Mouse (Mus musculus) CH12.LX (cell line): Measurements from ENCODE around the gene Syt6. TPM values are rescaled to one million over a fixed set of nuclear protein-coding genes. Genes with fewer than 3 reads are reported as not detected.

ENCODE experiments used
- DNase-seq: peaks from one replicate; pipeline ENCODE4 v3.0.0-alpha.2; 2013; ENCODE audit errors: extremely low read depth
- H3K27ac ChIP-seq: 2 replicates; pipeline ENCODE4 v1.5.1; 2012; ENCODE audit warnings: low read depth, mild to moderate bottlenecking, control low read depth, moderate library complexity; ENCODE audit not compliant: insufficient read depth
- H3K27me3 ChIP-seq: replicated peaks from 2 replicates; pipeline ENCODE3; 2012; ENCODE audit warnings: inconsistent platforms
- H3K36me3 ChIP-seq, 2 experiments: replicated peaks in 1 of 2; 2 replicates each; pipeline versions ENCODE3 to v1.6.1; 2012; ENCODE audit warnings: inconsistent platforms in 1 of 2, low read length in 1 of 2, mild to moderate bottlenecking in 1 of 2, mixed read lengths in 1 of 2, moderate library complexity in 1 of 2; ENCODE audit not compliant: control insufficient read depth in 1 of 2, insufficient read depth in 1 of 2
- H3K4me1 ChIP-seq, 2 experiments: 2 replicates each; pipeline ENCODE4 v1.6.1; 2012; ENCODE audit warnings: inconsistent platforms in 1 of 2, moderate library complexity in 1 of 2; ENCODE audit not compliant: insufficient read depth in 2 of 2, control insufficient read depth in 1 of 2
- H3K4me2 ChIP-seq: 2 replicates; pipeline ENCODE4 v1.6.1; 2012; ENCODE audit warnings: low read depth, mild to moderate bottlenecking, control low read depth; ENCODE audit not compliant: poor library complexity, insufficient read depth, severe bottlenecking
- H3K4me3 ChIP-seq, 3 experiments: fragments of 150-350 bp in 1 of 3; sonication (generic) in 1 of 3; replicated peaks in 1 of 3; 2 replicates each; pipeline versions ENCODE3 to v1.5.1; 2011 to 2012; ENCODE audit warnings: low read depth in 2 of 3, low read length in 2 of 3, mild to moderate bottlenecking in 2 of 3, moderate library complexity in 2 of 3, control low read depth in 1 of 3, improper control_type of control experiment in 1 of 3, inconsistent platforms in 1 of 3, mixed read lengths in 1 of 3; ENCODE audit not compliant: poor library complexity in 1 of 3
- H3K79me2 ChIP-seq: replicated peaks from 2 replicates; pipeline ENCODE4 v1.6.1; 2012; ENCODE audit warnings: mild to moderate bottlenecking, moderate library complexity; ENCODE audit not compliant: control insufficient read depth, poor library complexity, insufficient read depth, severe bottlenecking; ENCODE audit errors: extremely low read depth
- H3K9ac ChIP-seq: 2 replicates; pipeline ENCODE4 v1.6.1; 2012; ENCODE audit warnings: low read depth, mild to moderate bottlenecking, control low read depth, moderate library complexity; ENCODE audit not compliant: insufficient read depth
- H3K9me3 ChIP-seq: replicated peaks from 2 replicates; pipeline ENCODE3; 2012; ENCODE audit warnings: low read length, inconsistent platforms, mixed read lengths
- CHD2 ChIP-seq: IDR thresholded peaks from 2 replicates; pipeline ENCODE4 v1.6.1; 2011; ENCODE audit warnings: low read length, improper control_type of control experiment
- CTCF ChIP-seq, 2 experiments: IDR thresholded peaks in 1 of 2; conservative IDR thresholded peaks in 1 of 2; 2 replicates each; pipeline ENCODE4 v1.5.1; 2011 to 2012; ENCODE audit warnings: low read depth in 2 of 2, low read length in 2 of 2, improper control_type of control experiment in 1 of 2, inconsistent platforms in 1 of 2, mild to moderate bottlenecking in 1 of 2, moderate library complexity in 1 of 2
- E2F4 ChIP-seq: IDR thresholded peaks from 2 replicates; pipeline ENCODE4 v1.6.1; 2011; ENCODE audit warnings: low read depth, low read length, improper control_type of control experiment; ENCODE audit not compliant: insufficient replicate concordance
- ETS1 ChIP-seq: conservative IDR thresholded peaks from 2 replicates; pipeline ENCODE4 v1.6.1; 2012; ENCODE audit warnings: low read depth, mild to moderate bottlenecking, inconsistent platforms, low read length, improper control_type of control experiment, moderate library complexity
- IRF4 ChIP-seq: IDR thresholded peaks from 2 replicates; pipeline ENCODE4 v1.6.1; 2014; ENCODE audit warnings: low read depth, mild to moderate bottlenecking, inconsistent platforms, low read length, improper control_type of control experiment
- JUN ChIP-seq: IDR thresholded peaks from 2 replicates; pipeline ENCODE4 v1.6.1; 2011; ENCODE audit warnings: low read depth, mild to moderate bottlenecking, low read length, improper control_type of control experiment, moderate library complexity; ENCODE audit not compliant: insufficient read depth
- JUND ChIP-seq: conservative IDR thresholded peaks from 2 replicates; pipeline ENCODE4 v1.6.1; 2011; ENCODE audit warnings: low read depth, low read length, improper control_type of control experiment
- KAT2A ChIP-seq: IDR thresholded peaks from 2 replicates; pipeline ENCODE4 v1.6.1; 2012; ENCODE audit warnings: low read length, improper control_type of control experiment, inconsistent platforms; ENCODE audit not compliant: insufficient replicate concordance
- MAFK ChIP-seq: IDR thresholded peaks from 2 replicates; pipeline ENCODE4 v1.6.1; 2011; ENCODE audit warnings: low read length, improper control_type of control experiment; ENCODE audit not compliant: insufficient replicate concordance
- POLR2A ChIP-seq: IDR thresholded peaks from 2 replicates; pipeline ENCODE4 v1.6.1; 2011; ENCODE audit warnings: low read depth, mild to moderate bottlenecking, improper control_type of control experiment, low read length
- POLR2AphosphoS2 ChIP-seq: IDR thresholded peaks from 2 replicates; pipeline ENCODE4 v1.6.1; 2011; ENCODE audit warnings: low read depth, low read length, improper control_type of control experiment
- RAD21 ChIP-seq: IDR thresholded peaks from 2 replicates; pipeline ENCODE4 v1.6.1; 2011; ENCODE audit warnings: low read depth, mild to moderate bottlenecking, low read length, improper control_type of control experiment, moderate library complexity
- RCOR1 ChIP-seq: conservative IDR thresholded peaks from 2 replicates; pipeline ENCODE4 v1.6.1; 2012; ENCODE audit warnings: low read depth, mild to moderate bottlenecking, inconsistent platforms, low read length, improper control_type of control experiment
- SMC3 ChIP-seq: IDR thresholded peaks from 2 replicates; pipeline ENCODE4 v1.6.1; 2011; ENCODE audit warnings: low read depth, low read length, improper control_type of control experiment
- USF2 ChIP-seq: conservative IDR thresholded peaks from 2 replicates; pipeline ENCODE4 v1.6.1; 2011; ENCODE audit warnings: low read depth, low read length, improper control_type of control experiment
- ZC3H11A ChIP-seq: IDR thresholded peaks from 2 replicates; pipeline ENCODE4 v1.6.1; 2012; ENCODE audit warnings: low read depth, mild to moderate bottlenecking, inconsistent platforms, low read length, improper control_type of control experiment
- ZMIZ1 ChIP-seq: IDR thresholded peaks from 2 replicates; pipeline ENCODE4 v1.6.1; 2012; ENCODE audit warnings: low read depth, mild to moderate bottlenecking, inconsistent platforms, low read length, improper control_type of control experiment
- ZNF384 ChIP-seq: IDR thresholded peaks from 2 replicates; pipeline ENCODE4 v1.6.1; 2012; ENCODE audit warnings: low read depth, low read length, improper control_type of control experiment, inconsistent platforms
- dilution Hi-C: fragments of 300-500 bp; cut with MboI; formaldehyde crosslinking; loops from 2 replicates; pipeline ENCODE4 v1.14.3; 2020; ENCODE audit warnings: low sequenced_read_pairs; ENCODE audit not compliant: extremely low pct_unique_long_range_greater_than_20kb, extremely low pct_ligation_motif_present
- in situ Hi-C: fragments of 300-500 bp; cut with MboI; formaldehyde crosslinking; loops from 3 replicates; pipeline ENCODE4 v1.14.3; 2019; ENCODE audit warnings: low sequenced_read_pairs, low pct_ligation_motif_present, low pct_unique_long_range_greater_than_20kb, mixed read lengths
- polyA plus RNA-seq: library from polyadenylated mRNA; unstranded; fragments of >175 nt; gene quantifications from 2 replicates; pipeline ENCODE4 v1.2.1, GENCODE M21; 2012; ENCODE audit warnings: low read depth; ENCODE audit not compliant: insufficient read length
- total RNA-seq, 2 experiments: library from RNA; depleted of rRNA; stranded (reverse); fragments of 300-350 nt in 1 of 2; fragments of >200 nt in 1 of 2; gene quantifications; 2 replicates each; pipeline ENCODE4 v1.2.3; 2012 to 2014

Gene Syt6
- total and polyA plus RNA-seq, 3 experiments: not detected

DNA sequence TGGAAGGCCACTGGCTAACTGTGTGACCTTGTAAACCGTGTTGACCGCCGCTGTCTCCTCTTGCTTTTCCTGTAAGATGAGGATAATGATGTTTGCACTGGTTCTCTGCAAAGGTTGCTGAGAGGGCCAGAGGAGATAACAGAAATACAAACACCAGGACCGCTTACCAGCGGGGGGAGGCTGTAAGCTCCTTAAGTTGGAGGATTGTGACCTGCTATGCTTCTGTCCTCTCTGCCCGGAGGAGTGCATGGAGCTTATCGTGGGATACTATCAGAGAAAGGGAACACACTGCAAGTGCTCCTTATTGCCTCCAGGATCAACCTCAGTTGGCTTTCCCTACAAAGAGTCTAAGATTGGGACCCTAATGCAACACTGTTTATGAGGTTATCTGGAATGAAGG lies 97.7 kb downstream of the Syt6 start:
- 0 out of 4 replicates have a peak, but pooled peaks cover 0 to 3% of the 10 kb centered on the region in 2 experiments for H3K4me1 ChIP-seq
- no peaks in the 10 kb centered on the region for H3K27me3 ChIP-seq
- H3K27ac ChIP-seq: no peak overlapping the region
- no peak overlapping the region for H3K4me3 ChIP-seq
- H3K4me2 ChIP-seq: no peak overlapping the region
- H3K9me3 ChIP-seq: no peaks in the 10 kb centered on the region
- in situ Hi-C loops: no loop called here
- dilution Hi-C loops: no loop called here
- DNase-seq: no peak
- no peak overlapping the region for H3K9ac ChIP-seq
- H3K36me3 ChIP-seq: no peaks in the 10 kb centered on the region
- H3K79me2 ChIP-seq: no peaks in the 10 kb centered on the region
- no peak for TF ChIP-seq CTCF (conservative IDR thresholded peaks at IDR 0.05 in 1 of 2, IDR thresholded peaks at IDR 0.05 in 1 of 2; ENCODE audit: low read depth in 2 of 2, low read length in 2 of 2)
- TF ChIP-seq IRF4: no peak
- TF ChIP-seq MAFK: no peak
- no peak for TF ChIP-seq E2F4
- TF ChIP-seq USF2: no peak
- TF ChIP-seq POLR2A: no peak
- no peak for TF ChIP-seq KAT2A
- TF ChIP-seq ZNF384: no peak
- no peak for TF ChIP-seq ETS1
- TF ChIP-seq SMC3: no peak
- TF ChIP-seq ZMIZ1: no peak
- no peak for TF ChIP-seq ZC3H11A
- TF ChIP-seq RAD21: no peak
- no peak for TF ChIP-seq CHD2
- TF ChIP-seq POLR2AphosphoS2: no peak
- no peak for TF ChIP-seq RCOR1

DNA sequence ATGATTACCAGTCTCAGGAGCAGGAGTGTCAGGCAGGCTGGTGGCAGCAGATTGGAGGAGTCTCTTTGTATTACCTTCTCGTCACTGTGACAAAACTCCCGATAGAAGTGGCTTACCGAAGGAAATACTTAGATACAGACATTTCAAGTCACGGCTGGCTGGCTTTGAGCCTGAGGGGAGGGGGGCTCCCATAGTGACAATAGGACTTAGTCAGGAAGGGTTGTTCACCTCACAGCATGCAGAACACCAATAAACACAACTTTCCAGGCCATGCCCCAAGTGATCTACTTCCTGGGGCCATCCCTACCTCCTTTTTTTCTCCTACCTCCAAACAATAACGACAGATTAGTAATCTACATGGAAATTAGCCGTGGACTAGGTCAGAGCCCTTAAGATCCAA lies 103.8 kb downstream of the Syt6 start:
- no peak overlapping the region for H3K27ac ChIP-seq
- H3K36me3 ChIP-seq: no peaks in the 10 kb centered on the region
- TF ChIP-seq JUND (no peak), CHD2 (no peak), POLR2AphosphoS2 (no peak), MAFK (no peak), JUN (no peak)
- TF ChIP-seq, all 38 proteins: peak for 0
- peaks cover 5 to 19% of the 10 kb centered on the region in 2 experiments for H3K4me1 ChIP-seq
- dilution Hi-C loops: no loop called here
- H3K9me3 ChIP-seq: peaks cover 5% of the 10 kb centered on the region
- in situ Hi-C loops: no loop called here
- H3K4me3 ChIP-seq: no peak overlapping the region
- H3K27me3 ChIP-seq: no peaks in the 10 kb centered on the region
- no peaks in the 10 kb centered on the region for H3K79me2 ChIP-seq
- H3K4me2 ChIP-seq: no peak overlapping the region
- H3K9ac ChIP-seq: no peak overlapping the region
- DNase-seq: no peak
